Mouse (Mus musculus): ENCODE measurements around the gene Cap2.

- TF ChIP-seq CTCF (IDR thresholded peaks at IDR 0.05; ENCODE audit: low read depth) (no peak), EP300 (IDR thresholded peaks at IDR 0.05; ENCODE audit: low read depth) (no peak)
Observed at GRCm38 (mm10) chr13:46565913-46566312, 64.3 kb downstream of the Cap2 start.
